Mouse (Mus musculus) megakaryocyte, embryonic 14.5 days (primary cell): ENCODE measurements around the gene Jarid2.

Experiments
- FLI1 ChIP-seq: IDR thresholded peaks from 2 replicates; pipeline ENCODE4 v1.6.1; 2012; ENCODE audit warnings: low read length, inconsistent platforms, mixed read lengths
- GATA1 ChIP-seq: IDR thresholded peaks from 3 replicates; pipeline ENCODE4 v1.6.1; 2012; ENCODE audit warnings: mixed read lengths, low read length, inconsistent platforms, borderline replicate concordance

GRCm38 (mm10) chr13:44852024-44852423 is 122.8 kb downstream of the Jarid2 start:
- TF ChIP-seq GATA1 (no peak), FLI1 (no peak)
